Mouse (Mus musculus) stomach, adult 2 months (tissue): ENCODE results near the gene Gtf2f1. TPM values are rescaled to one million over a fixed set of nuclear protein-coding genes. Genes with fewer than 3 reads are reported as not detected.

Experiments used
- polyA plus RNA-seq: library from polyadenylated mRNA; depleted of rRNA; stranded (reverse); fragments of >200 nt; gene quantifications from 2 replicates; pipeline ENCODE4 v1.2.3, GENCODE M21; 2012; rRNA removed

Gene Gtf2f1
- polyA plus RNA-seq = 19.6 and 20.1 TPM in 2 replicates

GRCm38 (mm10) chr17:57011236-57012141 is at the start of gene Gtf2f1, which contains the start of gene Gm17949:
TSS of gene Gtf2f1 (minus strand) at chr17:57011288.
TSS of gene Gm17949 (plus strand) at chr17:57011469.

GRCm38 (mm10) chr17:57059486-57059977 is 48.4 kb upstream of the Gtf2f1 start, which contains the start of gene Slc25a23:
TSS of gene Slc25a23 (minus strand) at chr17:57059863.

GRCm38 (mm10) chr17:57058891-57059485 is 47.9 kb upstream of the Gtf2f1 start, which contains the start of gene Crb3:
TSS of gene Crb3 (plus strand) at chr17:57059105.

GRCm38 (mm10) chr17:57041554-57041953 is 30.5 kb upstream of the Gtf2f1 start, which contains the start of gene Slc25a41:
TSS of gene Slc25a41 (minus strand) at chr17:57041654.

GRCm38 (mm10) chr17:57030931-57031660 is 20.0 kb upstream of the Gtf2f1 start, which contains the start of gene Khsrp:
TSS of gene Khsrp (minus strand) at chr17:57031522.

GRCm38 (mm10) chr17:56999968-57000609 is 11.0 kb downstream of the Gtf2f1 start, which contains the start of gene Pspn:
TSS of gene Pspn (minus strand) at chr17:57000018.

GRCm38 (mm10) chr17:56997029-56997667 is 13.9 kb downstream of the Gtf2f1 start, which contains the start of gene Alkbh7:
TSS of gene Alkbh7 (plus strand) at chr17:56997339.

GRCm38 (mm10) chr17:56990115-56990746 is 20.9 kb downstream of the Gtf2f1 start, which contains the start of gene Clpp:
TSS of gene Clpp (plus strand) at chr17:56990305.

GRCm38 (mm10) chr17:56982013-56982412 is 29.1 kb downstream of the Gtf2f1 start, which contains the start of gene Acer1:
TSS of gene Acer1 (minus strand) at chr17:56982126.

Other genes starting within 250 kb of the Gtf2f1 start
- gene Dus3l, start 246.5 kb downstream of the Gtf2f1 start, polyA plus RNA-seq = 42.5 and 43.8 TPM in 2 replicates
- gene Prr22, start 241.0 kb downstream of the Gtf2f1 start, polyA plus RNA-seq = 2.9 and 3.5 TPM in 2 replicates
- gene Rfx2, start 180.3 kb downstream of the Gtf2f1 start, polyA plus RNA-seq = 10.5 and 10.9 TPM in 2 replicates
- gene Acsbg2, start 136.8 kb downstream of the Gtf2f1 start, polyA plus RNA-seq = not detected in 2 replicates
- gene 1700061G19Rik, start 135.8 kb downstream of the Gtf2f1 start, polyA plus RNA-seq = 0.18 and 0.25 TPM in 2 replicates
- 24.1 and 27.8 TPM in 2 replicates for gene Mllt1, start 75.9 kb downstream of the Gtf2f1 start, polyA plus RNA-seq
- gene Acer1, start 29.2 kb downstream of the Gtf2f1 start, polyA plus RNA-seq = 23.5 and 26.4 TPM in 2 replicates
- 92.3 and 119 TPM in 2 replicates for gene Clpp, start 21.0 kb downstream of the Gtf2f1 start, polyA plus RNA-seq
- gene Alkbh7, start 13.9 kb downstream of the Gtf2f1 start, polyA plus RNA-seq = 29.2 and 45.8 TPM in 2 replicates
- not detected in 2 replicates for gene Pspn, start 11.3 kb downstream of the Gtf2f1 start, polyA plus RNA-seq
- not detected in 2 replicates for gene Gm17949, start 181 bp upstream of the Gtf2f1 start, polyA plus RNA-seq
- 44.9 and 45.0 TPM in 2 replicates for gene Khsrp, start 20.2 kb upstream of the Gtf2f1 start, polyA plus RNA-seq
- gene Slc25a41, start 30.4 kb upstream of the Gtf2f1 start, polyA plus RNA-seq = 0.10 TPM in 1 of 2 replicates, not detected in the other
- 122 and 141 TPM in 2 replicates for gene Crb3, start 47.8 kb upstream of the Gtf2f1 start, polyA plus RNA-seq
- gene Slc25a23, start 48.6 kb upstream of the Gtf2f1 start, polyA plus RNA-seq = 25.5 and 25.6 TPM in 2 replicates
- 1.1 and 1.8 TPM in 2 replicates for gene Dennd1c, start 67.2 kb upstream of the Gtf2f1 start, polyA plus RNA-seq
- gene Tubb4a, start 76.5 kb upstream of the Gtf2f1 start, polyA plus RNA-seq = 3.5 and 5.0 TPM in 2 replicates
- 1.9 and 3.0 TPM in 2 replicates for gene Tnfsf9, start 94.0 kb upstream of the Gtf2f1 start, polyA plus RNA-seq
- gene Cd70, start 138.5 kb upstream of the Gtf2f1 start, polyA plus RNA-seq = 0.24 TPM in 1 of 2 replicates, not detected in the other
- gene Tnfsf14, start 182.9 kb upstream of the Gtf2f1 start, polyA plus RNA-seq = 0.31 and 0.60 TPM in 2 replicates
- gene C3, start 216.8 kb upstream of the Gtf2f1 start, polyA plus RNA-seq = 20.4 and 33.8 TPM in 2 replicates
- gene Gpr108, start 237.2 kb upstream of the Gtf2f1 start, polyA plus RNA-seq = 36.4 and 37.2 TPM in 2 replicates
- 14.8 and 18.3 TPM in 2 replicates for gene Trip10, start 238.2 kb upstream of the Gtf2f1 start, polyA plus RNA-seq